Mouse (Mus musculus): Measurements from ENCODE around the gene Mcrip1.

DNA sequence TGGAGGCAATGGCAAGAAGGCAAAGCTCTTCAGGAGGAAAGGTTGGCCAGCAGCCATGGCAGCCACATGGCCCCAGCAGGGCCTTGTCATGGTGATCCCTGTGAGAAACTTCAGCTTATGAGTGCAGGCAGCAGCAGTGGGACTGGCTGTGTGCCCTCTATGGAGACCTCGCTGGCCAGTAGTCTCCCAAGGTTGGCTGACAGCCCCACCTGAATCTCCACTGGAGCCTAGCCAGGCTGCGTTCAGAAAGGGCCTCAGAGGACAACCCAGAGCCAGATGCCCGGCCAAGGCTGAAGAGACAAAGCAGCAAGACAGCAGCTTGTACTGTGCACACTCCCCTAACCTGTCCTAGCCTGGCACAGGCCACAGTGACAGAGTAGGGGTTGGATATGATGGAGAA lies 11.0 kb downstream of the Mcrip1 start:
- TF ChIP-seq CTCF (IDR thresholded peaks at IDR 0.05; ENCODE audit: low read depth): no peak
- no peak for TF ChIP-seq EP300 (IDR thresholded peaks at IDR 0.05; ENCODE audit: low read depth)

All from liver, postnatal 0 days (tissue).